Mouse (Mus musculus): ENCODE measurements at regions not wholly inside any gene's neighbourhood (a gene's known extent, or its start where the extent isn't known, plus 50 kb on each side); places are given as distances from the start of the nearest gene placed in this dataset.

DNA sequence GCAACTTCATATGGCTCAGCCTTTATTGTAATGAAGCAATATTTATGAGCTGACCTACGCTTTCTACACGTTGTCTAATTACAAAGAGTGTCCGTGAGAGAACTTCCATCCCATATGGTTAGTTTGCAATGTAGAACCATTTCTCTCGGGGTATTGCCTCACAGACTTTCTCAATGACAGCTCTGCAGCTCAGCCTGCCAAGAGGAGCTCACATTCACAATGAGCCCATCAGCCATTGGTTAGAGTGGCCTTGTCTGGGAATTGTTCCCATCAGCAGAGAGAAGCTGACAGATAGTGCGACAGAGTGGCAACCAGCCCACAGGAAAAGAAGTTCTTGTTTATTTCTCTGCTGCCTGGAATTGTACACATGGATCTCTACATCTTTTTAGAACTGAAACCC is 409.7 kb downstream of the Zfp704 start:
- no peak for DNase-seq (ENCODE audit: low spot score)
- Histone ChIP-seq H3K4me3 (ENCODE audit: low read depth, low read length) (no peak overlapping the region), H3K9me3 (replicated peaks) (no peaks in the 10 kb centered on the region), H3K27me3 (ENCODE audit: insufficient read depth, low read length) (no peaks in the 10 kb centered on the region; the same call in 1 of the 2 replicates), H3K36me3 (replicated peaks) (no peaks in the 10 kb centered on the region), H3K4me1 (ENCODE audit: insufficient read depth, low read depth, low read length) (no peaks in the 10 kb centered on the region)
- no peak for ATAC-seq (ENCODE audit: extremely low read depth, insufficient number of reproducible peaks, low FRiP score, poor library complexity, severe bottlenecking)
- TF ChIP-seq GATA1 (IDR thresholded peaks at IDR 0.05; ENCODE audit: borderline replicate concordance, low read length) (no peak), POLR2AphosphoS5 (IDR thresholded peaks at IDR 0.05; ENCODE audit: insufficient replicate concordance, low read depth, low read length) (no peak), GATA2 (IDR thresholded peaks at IDR 0.05; ENCODE audit: borderline replicate concordance, low read depth, low read length) (no peak), TAL1 (conservative IDR thresholded peaks at IDR 0.05; ENCODE audit: low read depth, low read length) (no peak), CTCF (IDR thresholded peaks at IDR 0.05; ENCODE audit: low read depth, low read length) (no peak)

DNA sequence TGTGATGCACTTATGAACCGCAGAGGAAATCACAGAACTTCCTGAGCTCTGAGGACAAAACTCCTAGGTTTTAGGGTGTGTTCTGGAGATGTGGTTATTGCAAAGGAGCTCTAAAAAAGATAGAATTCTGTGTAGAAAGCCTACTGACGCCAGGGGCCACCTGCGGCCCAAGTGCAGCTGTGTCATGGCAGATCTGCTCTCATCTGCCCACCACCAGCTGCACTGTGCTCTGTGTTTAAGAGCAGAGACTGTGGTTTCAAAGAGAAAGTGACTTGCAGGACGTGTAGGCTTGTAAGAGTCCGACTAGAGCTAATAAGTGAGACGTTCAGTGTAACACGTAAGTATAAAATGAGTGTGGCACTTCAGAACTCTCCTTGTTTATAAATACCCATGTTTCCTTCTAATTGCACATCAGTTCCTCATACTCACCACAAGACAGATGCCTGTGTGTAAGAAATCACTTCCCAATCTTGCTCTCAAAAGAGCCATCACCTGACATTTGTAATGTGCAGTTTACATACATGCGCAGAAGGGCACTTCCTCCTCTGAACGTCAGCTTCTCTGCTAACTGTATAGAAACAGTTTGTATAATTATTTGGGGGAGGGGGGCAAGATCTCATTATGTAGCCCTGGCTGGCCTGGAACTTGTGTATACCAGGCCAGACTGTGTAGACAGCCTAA is 411.1 kb downstream of the Zfp704 start:
- Histone ChIP-seq H3K4me1 (ENCODE audit: insufficient read depth, low read depth, low read length) (no peaks in the 10 kb centered on the region), H3K27me3 (ENCODE audit: insufficient read depth, low read length) (no peaks in the 10 kb centered on the region; the same call in 1 of the 2 replicates), H3K36me3 (replicated peaks) (no peaks in the 10 kb centered on the region), H3K4me3 (ENCODE audit: low read depth, low read length) (no peak overlapping the region), H3K9me3 (replicated peaks) (no peaks in the 10 kb centered on the region)
- DNase-seq (ENCODE audit: low spot score) (no peak), ATAC-seq (ENCODE audit: extremely low read depth, insufficient number of reproducible peaks, low FRiP score, poor library complexity, severe bottlenecking) (no peak)
- TF ChIP-seq GATA2 (IDR thresholded peaks at IDR 0.05; ENCODE audit: borderline replicate concordance, low read depth, low read length) (no peak), CTCF (IDR thresholded peaks at IDR 0.05; ENCODE audit: low read depth, low read length) (no peak), GATA1 (IDR thresholded peaks at IDR 0.05; ENCODE audit: borderline replicate concordance, low read length) (no peak), TAL1 (conservative IDR thresholded peaks at IDR 0.05; ENCODE audit: low read depth, low read length) (no peak), POLR2AphosphoS5 (IDR thresholded peaks at IDR 0.05; ENCODE audit: insufficient replicate concordance, low read depth, low read length) (no peak)

DNA sequence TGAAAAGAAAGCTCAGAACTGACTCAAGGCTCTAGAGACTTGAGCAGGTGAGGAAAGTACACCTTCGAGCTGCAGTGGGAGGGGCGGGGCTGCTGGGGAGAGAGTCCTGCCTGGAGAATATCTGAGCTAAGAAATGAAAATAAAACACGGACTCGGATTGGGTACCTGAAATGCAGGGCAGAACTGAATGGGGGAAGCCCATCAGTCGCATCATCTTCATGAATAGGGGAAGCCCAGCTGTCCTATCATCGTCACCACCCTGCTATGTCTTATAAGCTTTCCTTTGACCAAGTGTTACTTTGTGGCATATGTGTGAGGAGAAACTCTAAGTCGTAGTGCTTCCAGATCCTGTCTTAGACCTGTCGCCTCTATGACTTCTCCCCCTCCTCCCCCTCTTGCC is 414.1 kb downstream of the Zfp704 start:
- no peak for DNase-seq (ENCODE audit: low spot score)
- no peaks in the 10 kb centered on the region for H3K4me1 ChIP-seq (ENCODE audit: insufficient read depth, low read depth, low read length)
- no peak overlapping the region for H3K4me3 ChIP-seq (ENCODE audit: low read depth, low read length)
- no peak for ATAC-seq (ENCODE audit: extremely low read depth, insufficient number of reproducible peaks, low FRiP score, poor library complexity, severe bottlenecking)
- TF ChIP-seq GATA1 (IDR thresholded peaks at IDR 0.05; ENCODE audit: borderline replicate concordance, low read length) (no peak), GATA2 (IDR thresholded peaks at IDR 0.05; ENCODE audit: borderline replicate concordance, low read depth, low read length) (no peak), POLR2AphosphoS5 (IDR thresholded peaks at IDR 0.05; ENCODE audit: insufficient replicate concordance, low read depth, low read length) (no peak), CTCF (IDR thresholded peaks at IDR 0.05; ENCODE audit: low read depth, low read length) (no peak), TAL1 (conservative IDR thresholded peaks at IDR 0.05; ENCODE audit: low read depth, low read length) (no peak)
- H3K9me3 ChIP-seq (replicated peaks), result no peaks in the 10 kb centered on the region
- peaks cover 2% of the 10 kb centered on the region for H3K27me3 ChIP-seq (ENCODE audit: insufficient read depth, low read length)
- no peaks in the 10 kb centered on the region for H3K36me3 ChIP-seq (replicated peaks)

DNA sequence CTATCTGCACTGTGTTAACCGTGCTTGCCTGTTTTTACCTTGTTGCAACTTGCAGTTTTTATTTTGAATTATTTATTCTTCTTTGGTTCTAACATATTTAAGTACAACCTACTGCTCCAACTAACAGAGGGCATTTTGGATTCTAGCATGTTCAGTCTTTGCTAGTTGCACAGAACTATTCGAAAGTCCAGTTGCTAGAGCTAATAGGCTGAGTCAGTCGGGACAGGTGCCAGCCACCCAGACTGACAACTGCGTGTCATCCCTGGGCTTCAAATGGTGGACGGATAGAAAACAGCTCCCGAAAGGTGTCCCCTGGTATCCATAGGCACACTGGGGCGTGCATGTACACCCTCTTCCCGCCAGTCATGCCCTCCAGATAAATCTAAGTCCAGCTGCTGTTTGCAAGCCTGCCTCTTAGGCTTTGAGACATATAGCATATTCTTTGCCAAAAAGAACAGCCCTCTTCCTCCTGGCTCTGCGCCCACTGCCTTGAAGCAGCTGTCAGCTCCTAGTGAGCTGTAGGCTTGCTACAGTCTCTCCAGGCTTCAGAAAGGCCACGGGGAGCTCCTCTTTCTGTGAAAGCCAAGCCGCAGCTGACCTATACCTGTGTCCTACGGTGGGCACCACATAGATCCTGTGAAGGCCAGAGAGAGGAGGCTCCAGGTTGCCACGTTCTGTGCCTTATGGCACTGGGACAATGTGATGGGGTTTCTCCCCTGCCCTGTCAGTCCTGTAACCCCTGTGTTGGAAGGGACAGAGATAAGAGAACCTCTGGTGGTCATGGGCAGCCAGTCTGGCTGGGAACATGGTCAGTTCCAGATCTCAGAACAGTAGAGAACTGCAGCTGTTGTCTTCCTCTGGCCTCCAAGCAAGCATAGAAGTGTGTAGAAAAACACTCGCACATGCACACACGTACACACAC is 420.3 kb downstream of the Zfp704 start:
- no peaks in the 10 kb centered on the region for H3K4me1 ChIP-seq (ENCODE audit: insufficient read depth, low read depth, low read length)
- H3K9me3 ChIP-seq (replicated peaks), result no peaks in the 10 kb centered on the region
- DNase-seq (ENCODE audit: low spot score) (no peak), ATAC-seq (ENCODE audit: extremely low read depth, insufficient number of reproducible peaks, low FRiP score, poor library complexity, severe bottlenecking) (no peak)
- no peaks in the 10 kb centered on the region for H3K36me3 ChIP-seq (replicated peaks)
- H3K4me3 ChIP-seq (ENCODE audit: low read depth, low read length), result no peak overlapping the region
- no peak for TF ChIP-seq GATA2 (IDR thresholded peaks at IDR 0.05; ENCODE audit: borderline replicate concordance, low read depth, low read length)
- TF ChIP-seq TAL1 (conservative IDR thresholded peaks at IDR 0.05; ENCODE audit: low read depth, low read length), result no peak
- TF ChIP-seq CTCF (IDR thresholded peaks at IDR 0.05; ENCODE audit: low read depth, low read length), result no peak
- TF ChIP-seq POLR2AphosphoS5 (IDR thresholded peaks at IDR 0.05; ENCODE audit: insufficient replicate concordance, low read depth, low read length), result no peak
- TF ChIP-seq GATA1 (IDR thresholded peaks at IDR 0.05; ENCODE audit: borderline replicate concordance, low read length), result no peak
- peaks cover 11% of the 10 kb centered on the region; the same call in 1 of the 2 replicates for H3K27me3 ChIP-seq (ENCODE audit: insufficient read depth, low read length)

DNA sequence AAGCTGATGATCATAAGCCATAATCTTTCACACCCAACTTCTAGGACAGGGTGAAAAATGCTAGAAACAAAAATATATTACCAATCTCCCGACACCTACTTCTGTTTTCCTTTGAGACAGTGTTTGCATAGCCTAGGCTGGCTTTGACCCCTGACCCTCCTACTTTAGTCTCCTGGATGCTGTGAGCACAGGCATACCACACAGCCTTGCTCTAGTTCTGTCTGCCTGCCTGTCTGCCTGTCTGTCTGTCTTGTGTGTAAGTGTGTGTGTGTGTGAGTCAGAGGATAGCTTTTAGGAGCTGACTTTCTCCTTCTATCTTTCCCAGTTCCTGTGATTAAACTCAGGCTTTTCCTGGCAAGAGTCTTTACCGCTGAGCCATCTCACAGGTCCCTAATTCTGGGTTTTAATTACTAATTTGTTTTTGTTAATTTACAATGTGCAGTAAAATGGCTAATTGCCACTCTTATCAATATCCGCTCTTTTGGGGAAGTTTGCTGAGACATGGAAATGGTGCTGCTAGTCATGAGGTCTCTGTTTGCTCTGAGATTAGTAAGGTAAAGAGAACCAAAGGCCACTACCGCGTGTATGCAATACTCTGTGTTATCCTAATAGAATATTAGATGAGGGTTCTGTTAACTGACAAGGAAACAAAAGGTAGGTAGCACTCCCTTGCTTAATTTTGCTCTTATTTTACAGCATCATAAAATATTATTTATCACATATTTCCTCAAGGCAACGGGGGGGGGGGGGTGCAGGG is 423.3 kb downstream of the Zfp704 start:
- Histone ChIP-seq H3K4me3 (ENCODE audit: low read depth, low read length) (no peak overlapping the region), H3K36me3 (replicated peaks) (no peaks in the 10 kb centered on the region), H3K27me3 (ENCODE audit: insufficient read depth, low read length) (peaks cover 11% of the 10 kb centered on the region; the same call in 1 of the 2 replicates), H3K4me1 (ENCODE audit: insufficient read depth, low read depth, low read length) (no peaks in the 10 kb centered on the region), H3K9me3 (replicated peaks) (no peaks in the 10 kb centered on the region)
- TF ChIP-seq GATA2 (IDR thresholded peaks at IDR 0.05; ENCODE audit: borderline replicate concordance, low read depth, low read length), result no peak
- TF ChIP-seq CTCF (IDR thresholded peaks at IDR 0.05; ENCODE audit: low read depth, low read length), result no peak
- no peak for TF ChIP-seq GATA1 (IDR thresholded peaks at IDR 0.05; ENCODE audit: borderline replicate concordance, low read length)
- no peak for TF ChIP-seq TAL1 (conservative IDR thresholded peaks at IDR 0.05; ENCODE audit: low read depth, low read length)
- TF ChIP-seq POLR2AphosphoS5 (IDR thresholded peaks at IDR 0.05; ENCODE audit: insufficient replicate concordance, low read depth, low read length), result no peak
- DNase-seq (ENCODE audit: low spot score) (no peak), ATAC-seq (ENCODE audit: extremely low read depth, insufficient number of reproducible peaks, low FRiP score, poor library complexity, severe bottlenecking) (no peak)
